In the genomic region with DNA sequence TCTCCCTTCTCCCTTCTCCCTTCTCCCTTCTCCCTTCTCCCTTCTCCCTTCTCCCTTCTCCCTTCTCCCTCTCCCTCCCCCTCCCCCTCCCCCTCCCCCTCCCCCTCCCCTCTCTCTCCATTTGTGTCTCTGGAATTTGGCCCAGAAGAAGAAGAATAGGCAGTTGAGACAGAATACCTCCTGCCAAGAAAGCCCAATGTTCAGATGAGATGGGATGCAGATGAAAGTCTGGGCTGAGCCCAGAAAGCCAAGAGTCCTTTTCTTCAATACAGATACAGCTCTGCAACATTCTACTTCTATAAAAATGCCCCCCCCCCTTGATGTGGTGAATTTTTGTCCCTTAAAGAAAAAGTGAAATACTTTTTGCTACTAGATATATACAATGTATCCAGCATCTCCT, we compare ENCODE assay signal across 23 mouse cellular contexts.
"Had no signal": no experiment of that assay in that cellular context is flagged by ENCODE, and none has a peak within 500 bp of the region (broad histone marks: within the 10 kb centered on the region; RNA-seq: fewer than 3 reads in every experiment).

No protein-coding gene starts in this region.

- H3K9me3 ChIP-seq: heart, embryonic 10.5 days; heart, embryonic 12.5 days; hindbrain, embryonic 10.5 days; hindbrain, embryonic 13.5 days; intestine, embryonic 15.5 days; limb, embryonic 13.5 days; limb, embryonic 15.5 days; liver, embryonic 12.5 days had no signal

- H3K27ac ChIP-seq: gastrocnemius, adult 2 months; heart, embryonic 10.5 days; hindbrain, embryonic 10.5 days; hindbrain, embryonic 13.5 days; intestine, embryonic 15.5 days; layer of hippocampus, adult 2 months; limb, embryonic 13.5 days; limb, embryonic 15.5 days; liver, embryonic 12.5 days; liver, embryonic 14.5 days had no signal

- H3K9ac ChIP-seq: heart, embryonic 12.5 days; hindbrain, embryonic 13.5 days; intestine, embryonic 15.5 days; limb, embryonic 13.5 days; limb, embryonic 15.5 days; liver, embryonic 12.5 days; liver, embryonic 14.5 days had no signal

- DNase-seq: gastrocnemius, adult 2 months; gastrocnemius, postnatal 10 days; gastrocnemius, postnatal 25 days; heart, adult 18-20 months; kidney, adult 18-20 months; kidney, adult 8-10 months; kidney, postnatal 10 days; kidney, postnatal 25 days; kidney, postnatal 4 days; layer of hippocampus, postnatal 36 days; left cerebral cortex, postnatal 4 days had no signal

- H3K36me3 ChIP-seq: heart, embryonic 10.5 days; heart, embryonic 12.5 days; hindbrain, embryonic 10.5 days; hindbrain, embryonic 13.5 days; intestine, embryonic 15.5 days; limb, embryonic 13.5 days; limb, embryonic 15.5 days; liver, embryonic 12.5 days had no signal

- H3K4me1 ChIP-seq: heart, embryonic 10.5 days; heart, embryonic 12.5 days; intestine, embryonic 15.5 days; limb, embryonic 13.5 days; limb, embryonic 15.5 days; liver, embryonic 12.5 days had no signal

- H3K27me3 ChIP-seq: heart, embryonic 12.5 days; hindbrain, embryonic 13.5 days; intestine, embryonic 15.5 days; liver, embryonic 12.5 days had no signal

- H3K4me2 ChIP-seq: heart, embryonic 12.5 days; hindbrain, embryonic 13.5 days; intestine, embryonic 15.5 days; limb, embryonic 13.5 days; limb, embryonic 15.5 days; liver, embryonic 12.5 days had no signal

- H3K4me3 ChIP-seq: gastrocnemius, adult 2 months; heart, embryonic 10.5 days; heart, embryonic 12.5 days; hindbrain, embryonic 10.5 days; hindbrain, embryonic 13.5 days; intestine, embryonic 15.5 days; layer of hippocampus, adult 2 months; limb, embryonic 13.5 days; limb, embryonic 15.5 days; liver, embryonic 12.5 days had no signal

- ATAC-seq: inflammation-experienced regulatory T-cells, adult 6 months; intestine, embryonic 15.5 days; intestine, postnatal 0 days; liver, embryonic 12.5 days had no signal
